Mouse (Mus musculus) midbrain, embryonic 15.5 days (tissue): ENCODE data around the gene Traf3. TPM values are rescaled to one million over a fixed set of nuclear protein-coding genes. Genes with fewer than 3 reads are reported as not detected.
A peak's percentile ranks its signal among the peaks of the same experiment; 100 is the strongest.

Experiments
- ATAC-seq: fragments of 200-750 bp; cut with Nextera tagmentation; replicated peaks from 2 replicates; pipeline ENCODE4 v1.8.0; 2017; ENCODE audit warnings: moderate TSS enrichment
- H3K27ac ChIP-seq: fragments of 300-500 bp; sonication (generic); 2 replicates; pipeline ENCODE4 v1.5.1; 2015; ENCODE audit warnings: mild to moderate bottlenecking, inconsistent platforms
- H3K27me3 ChIP-seq: fragments of 300-500 bp; sonication (generic); replicated peaks from 2 replicates; pipeline ENCODE4 v1.6.1; 2015; ENCODE audit warnings: inconsistent platforms
- H3K36me3 ChIP-seq: fragments of 300-500 bp; sonication (generic); replicated peaks from 2 replicates; pipeline ENCODE4 v1.6.1; 2015; ENCODE audit warnings: inconsistent platforms
- H3K4me1 ChIP-seq: fragments of 300-500 bp; sonication (generic); 2 replicates; pipeline ENCODE4 v1.6.1; 2015; ENCODE audit warnings: inconsistent platforms
- H3K4me2 ChIP-seq: fragments of 300-500 bp; sonication (generic); 2 replicates; pipeline ENCODE4 v1.6.1; 2015; ENCODE audit warnings: inconsistent platforms, mild to moderate bottlenecking, moderate library complexity
- H3K4me3 ChIP-seq: fragments of 300-500 bp; sonication (generic); 2 replicates; pipeline ENCODE4 v1.5.1; 2015; ENCODE audit warnings: mild to moderate bottlenecking, inconsistent platforms
- H3K9ac ChIP-seq: fragments of 300-500 bp; sonication (generic); 2 replicates; pipeline ENCODE4 v1.6.1; 2015; ENCODE audit warnings: mild to moderate bottlenecking, inconsistent platforms
- H3K9me3 ChIP-seq: fragments of 300-500 bp; sonication (generic); 2 replicates; pipeline ENCODE4 v1.6.1; 2016; ENCODE audit warnings: inconsistent platforms
- WGBS: fragments of 180-500 bp; shearing (Covaris S2); methylation state at CpG from one replicate; pipeline ENCODE4 v1.1.7; 2015; ENCODE audit warnings: mixed read lengths; 5-methylcytosine and 5-hydroxymethylcytosine counted together
- polyA plus RNA-seq: library from polyadenylated mRNA; unstranded; fragments of >200 nt; fragmentation: Nextera tagmentation; extraction: Ambion mirVana; gene quantifications from 2 replicates; pipeline ENCODE4 v1.2.1, GENCODE M21; 2015

Gene Traf3
- polyA plus RNA-seq, 1 experiment from 2014 or later = 20.8 TPM

- Histone ChIP-seq H3K4me2 (no peak overlapping the region), H3K27me3 (peaks cover 76% of the 10 kb centered on the region), H3K9me3 (no peaks in the 10 kb centered on the region), H3K4me1 (peaks cover 21% of the 10 kb centered on the region), H3K27ac (no peak overlapping the region), H3K36me3 (no peaks in the 10 kb centered on the region), H3K4me3 (no peak overlapping the region), H3K9ac (no peak overlapping the region)
- WGBS = 26% methylated on average over 8 of the region's 8 CpGs
- no peak for ATAC-seq
Measured at GRCm38 (mm10) chr12:111271966-111272365, 105.8 kb downstream of the Traf3 start.

DNA sequence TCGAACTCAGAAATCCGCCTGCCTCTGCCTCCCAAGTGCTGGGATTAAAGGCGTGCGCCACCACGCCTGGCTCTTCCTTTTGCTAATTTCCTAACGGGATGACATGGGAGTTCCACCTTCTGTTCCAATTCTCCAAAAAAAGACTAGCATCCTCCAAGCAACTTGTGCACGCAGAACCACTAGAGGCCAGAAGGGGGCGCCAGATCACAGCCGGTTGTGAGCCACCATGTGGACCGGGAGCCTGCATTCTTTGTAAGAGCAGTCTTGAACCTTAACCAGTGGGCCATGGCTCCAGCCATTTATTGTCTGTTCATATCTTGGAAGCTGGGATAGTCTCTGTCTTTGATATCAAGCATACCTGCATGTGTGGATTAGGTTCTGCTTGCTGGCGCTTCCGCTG lies 106.2 kb downstream of the Traf3 start:
- no peak for ATAC-seq
- Histone ChIP-seq H3K4me2 (no peak overlapping the region), H3K9ac (no peak overlapping the region), H3K27me3 (peaks cover 81% of the 10 kb centered on the region), H3K4me1 (peaks cover 21% of the 10 kb centered on the region), H3K9me3 (no peaks in the 10 kb centered on the region), H3K4me3 (no peak overlapping the region), H3K36me3 (no peaks in the 10 kb centered on the region), H3K27ac (no peak overlapping the region)
- 21% methylated on average over 12 of the region's 12 CpGs for WGBS

DNA sequence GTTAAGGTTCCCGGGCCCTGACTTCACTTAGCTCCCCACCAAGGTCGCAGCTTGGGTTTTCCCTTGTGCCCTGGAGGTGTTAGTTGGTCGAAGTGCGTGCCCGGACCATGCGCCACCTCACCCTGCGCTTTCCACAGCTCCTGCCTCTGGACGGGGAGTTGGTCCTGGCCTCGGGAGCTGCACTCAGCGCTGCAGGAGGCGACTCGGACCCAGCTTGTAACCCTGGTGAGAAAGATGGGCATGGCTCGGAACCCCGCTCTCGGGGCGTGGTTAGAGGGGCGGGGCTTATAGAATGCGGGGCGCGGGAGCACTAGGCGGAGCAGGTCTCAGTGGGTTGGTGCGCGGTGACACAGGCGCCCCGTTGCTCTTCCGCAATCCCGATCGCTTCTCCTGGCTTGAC lies 107.8 kb downstream of the Traf3 start:
- Histone ChIP-seq H3K36me3 (no peaks in the 10 kb centered on the region), H3K4me3 (peak overlapping the region; percentile 41), H3K4me2 (peak overlapping the region; percentile 79), H3K4me1 (peaks cover 21% of the 10 kb centered on the region), H3K27me3 (peaks cover 82% of the 10 kb centered on the region), H3K9ac (peak overlapping the region; percentile 33; the same call in 1 of the 2 replicates), H3K27ac (no peak overlapping the region), H3K9me3 (no peaks in the 10 kb centered on the region; the same call in 1 of the 2 replicates)
- 0 out of 2 replicates have a peak, but pooled peaks have one; percentile 11 for ATAC-seq
- 3% methylated on average over 28 of the region's 28 CpGs for WGBS

DNA sequence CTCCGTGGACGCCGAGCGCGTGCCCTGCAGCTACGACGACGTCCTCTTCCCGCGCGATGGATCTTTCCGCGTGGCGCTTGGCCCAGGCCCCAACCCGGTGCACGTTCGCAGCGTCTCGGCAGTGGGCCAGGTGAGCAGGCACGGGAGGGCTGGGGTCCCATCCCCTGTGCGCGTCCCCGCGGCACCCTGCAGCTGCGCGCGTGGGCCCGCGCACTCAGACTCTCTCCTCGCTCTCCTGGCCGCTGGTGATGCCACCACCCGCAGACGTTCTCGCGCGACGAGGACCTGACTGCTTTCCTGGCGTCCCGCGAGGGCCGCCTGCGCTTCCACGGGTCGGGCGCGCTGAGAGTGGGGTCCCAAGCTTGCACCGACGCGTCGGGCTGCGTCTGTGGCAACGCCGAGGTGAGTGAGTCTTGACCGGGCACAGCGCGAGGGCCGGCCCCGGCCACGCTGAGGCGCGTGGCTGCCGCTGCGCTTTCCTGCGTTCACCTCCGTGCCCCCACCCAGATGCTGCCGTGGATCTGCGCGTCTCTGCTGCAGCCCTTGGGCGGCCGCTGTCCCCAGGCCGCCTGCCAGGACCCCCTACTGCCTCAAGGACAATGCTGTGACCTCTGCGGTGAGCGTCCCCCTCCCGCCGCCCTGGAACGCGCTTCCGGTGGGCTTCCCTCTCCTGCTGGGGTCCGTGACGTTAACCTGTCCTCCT lies 108.4 kb downstream of the Traf3 start:
- H3K27ac ChIP-seq = no peak overlapping the region
- peaks cover 21% of the 10 kb centered on the region for H3K4me1 ChIP-seq
- peak overlapping the region; percentile 79 for H3K4me2 ChIP-seq
- ATAC-seq = 0 out of 2 replicates have a peak, but pooled peaks have one; percentile 41
- H3K9ac ChIP-seq = peak overlapping the region; percentile 33
- H3K36me3 ChIP-seq = no peaks in the 10 kb centered on the region
- H3K4me3 ChIP-seq = peak overlapping the region; percentile 41
- peaks cover 81% of the 10 kb centered on the region for H3K27me3 ChIP-seq
- no peaks in the 10 kb centered on the region; the same call in 1 of the 2 replicates for H3K9me3 ChIP-seq
- 2% methylated on average over 78 of the region's 80 CpGs for WGBS

DNA sequence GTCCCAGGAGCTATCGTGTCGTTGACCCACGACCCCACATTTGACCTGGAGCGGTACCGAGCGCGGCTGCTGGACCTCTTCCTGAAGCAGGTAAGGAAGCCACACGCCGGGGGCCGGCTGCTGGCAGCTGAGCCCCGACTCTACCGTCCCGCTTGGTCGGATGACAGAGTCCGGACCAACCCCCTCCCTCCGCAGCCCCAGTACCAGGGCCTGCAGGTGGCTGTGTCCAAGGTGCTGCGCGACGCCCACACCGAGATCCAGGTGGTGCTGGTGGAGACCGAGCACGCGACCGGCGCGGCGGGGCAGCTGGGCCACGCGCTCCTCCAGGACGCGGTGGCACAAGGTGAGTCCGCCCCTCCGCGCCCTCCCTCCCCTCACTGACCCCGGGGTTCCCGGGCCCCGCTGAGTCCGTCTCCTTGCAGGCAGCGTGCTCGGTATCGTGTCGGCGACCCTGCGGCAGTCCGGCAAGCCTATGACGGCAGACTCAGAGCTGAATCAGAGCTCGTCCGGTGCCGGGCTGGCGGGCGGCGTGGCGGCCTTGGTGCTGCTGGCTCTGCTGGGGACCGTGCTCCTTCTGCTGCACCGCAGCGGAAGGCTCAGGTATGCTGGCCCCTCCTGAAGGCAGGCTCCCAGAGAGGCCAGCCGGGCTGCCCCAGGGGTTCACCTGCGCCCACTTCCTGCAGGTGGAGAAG lies 109.1 kb downstream of the Traf3 start:
- 2% methylated on average over 58 of the region's 58 CpGs for WGBS
- H3K4me1 ChIP-seq = peaks cover 21% of the 10 kb centered on the region
- ATAC-seq = peak; percentile 38; the same call in 1 of the 2 replicates

DNA sequence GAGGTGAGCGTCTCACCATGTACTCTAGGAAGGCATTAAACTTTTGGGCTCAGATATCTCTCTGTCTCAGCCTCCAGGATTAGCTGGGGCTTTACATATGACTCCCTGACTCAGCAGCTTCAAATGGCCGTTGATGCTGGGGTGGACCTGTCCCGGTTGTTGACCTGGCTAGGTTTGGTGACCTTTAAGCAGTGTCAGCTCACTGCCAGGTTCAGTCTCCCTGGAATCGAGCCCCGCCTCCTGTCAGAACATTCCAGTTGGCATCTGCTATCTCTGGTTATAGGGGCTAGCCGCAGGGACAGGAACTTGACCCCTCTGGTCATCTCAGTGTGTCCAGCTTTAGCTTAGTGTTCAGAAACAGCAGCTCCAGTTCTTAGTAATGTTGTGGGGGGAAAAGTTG lies 110.2 kb downstream of the Traf3 start:
- H3K27ac ChIP-seq = no peak overlapping the region
- 55% methylated on average over 6 of the region's 6 CpGs for WGBS
- no peak overlapping the region for H3K9ac ChIP-seq
- no peaks in the 10 kb centered on the region for H3K36me3 ChIP-seq
- H3K9me3 ChIP-seq = no peaks in the 10 kb centered on the region; the same call in 1 of the 2 replicates
- no peak for ATAC-seq
- no peak overlapping the region for H3K4me2 ChIP-seq
- H3K27me3 ChIP-seq = peaks cover 64% of the 10 kb centered on the region
- H3K4me3 ChIP-seq = no peak overlapping the region
- H3K4me1 ChIP-seq = peaks cover 21% of the 10 kb centered on the region

More for the DNA sequence above, 109.1 kb downstream of the Traf3 start:
- Histone ChIP-seq H3K4me3 (peak overlapping the region; percentile 41), H3K27ac (no peak overlapping the region), H3K9me3 (no peaks in the 10 kb centered on the region; the same call in 1 of the 2 replicates), H3K36me3 (no peaks in the 10 kb centered on the region), H3K9ac (peak overlapping the region; percentile 33), H3K27me3 (peaks cover 74% of the 10 kb centered on the region), H3K4me2 (peak overlapping the region; percentile 79)

DNA sequence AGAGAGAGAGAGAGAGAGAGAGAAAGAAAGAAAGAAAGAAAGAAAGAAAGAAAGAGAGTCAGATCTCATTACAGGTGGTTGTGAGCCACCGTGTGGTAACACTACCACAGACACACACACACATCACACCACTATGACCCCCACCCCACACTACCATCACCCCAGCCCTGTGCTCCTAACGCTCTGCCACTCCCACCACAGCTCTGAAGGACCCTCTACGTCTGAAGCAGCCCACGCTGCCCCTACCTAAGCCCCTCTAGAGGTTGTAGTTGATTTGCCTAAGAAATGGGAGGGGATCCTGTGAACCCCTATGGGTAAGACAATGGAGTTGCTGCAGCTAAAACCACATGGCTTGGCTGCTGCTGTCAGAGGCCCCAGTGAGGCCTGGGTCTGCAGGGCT lies 117.4 kb downstream of the Traf3 start:
- ATAC-seq = no peak
- Histone ChIP-seq H3K36me3 (no peaks in the 10 kb centered on the region), H3K4me2 (no peak overlapping the region), H3K9ac (no peak overlapping the region), H3K27ac (no peak overlapping the region), H3K27me3 (0 out of 2 replicates have a peak, but pooled peaks cover 4% of the 10 kb centered on the region), H3K4me1 (peaks cover 10% of the 10 kb centered on the region), H3K9me3 (no peaks in the 10 kb centered on the region; the same call in 1 of the 2 replicates), H3K4me3 (no peak overlapping the region)
- 59% methylated on average over 4 of the region's 4 CpGs for WGBS

DNA sequence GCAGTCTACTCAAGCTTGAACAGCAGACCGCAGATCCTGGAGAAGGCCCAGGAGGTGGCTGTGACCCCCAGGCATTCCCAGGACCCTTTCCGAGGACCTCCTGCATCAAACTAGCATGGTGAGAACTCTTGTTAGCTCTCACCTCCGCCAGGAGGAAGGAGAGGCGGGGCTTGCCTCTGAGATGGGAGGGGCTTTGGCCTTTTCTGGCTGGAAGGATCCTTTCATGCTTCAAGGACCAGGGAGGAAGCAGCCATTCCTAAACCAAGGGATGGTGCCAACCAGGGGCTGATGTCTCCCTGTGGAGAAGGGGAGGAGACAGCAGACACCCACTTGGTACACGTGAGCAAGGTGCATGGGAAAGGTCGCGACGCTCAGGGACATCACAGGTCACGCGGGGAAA lies 118.4 kb downstream of the Traf3 start:
- WGBS = 23% methylated on average over 10 of the region's 10 CpGs
- Histone ChIP-seq H3K36me3 (no peaks in the 10 kb centered on the region), H3K4me3 (no peak overlapping the region), H3K27me3 (no peaks in the 10 kb centered on the region), H3K9ac (no peak overlapping the region), H3K4me2 (peak overlapping the region; percentile 33), H3K4me1 (peaks cover 10% of the 10 kb centered on the region), H3K27ac (no peak overlapping the region), H3K9me3 (no peaks in the 10 kb centered on the region)
- ATAC-seq = no peak

GRCm38 (mm10) chr12:111293025-111293424 lies 126.9 kb downstream of the Traf3 start:
- Histone ChIP-seq H3K27ac (no peak overlapping the region), H3K4me2 (no peak overlapping the region), H3K36me3 (peaks cover 52% of the 10 kb centered on the region), H3K27me3 (no peaks in the 10 kb centered on the region), H3K4me3 (no peak overlapping the region), H3K9me3 (no peaks in the 10 kb centered on the region), H3K9ac (no peak overlapping the region), H3K4me1 (no peaks in the 10 kb centered on the region)
- WGBS = 94% methylated on average over 12 of the region's 12 CpGs
- ATAC-seq = no peak

DNA sequence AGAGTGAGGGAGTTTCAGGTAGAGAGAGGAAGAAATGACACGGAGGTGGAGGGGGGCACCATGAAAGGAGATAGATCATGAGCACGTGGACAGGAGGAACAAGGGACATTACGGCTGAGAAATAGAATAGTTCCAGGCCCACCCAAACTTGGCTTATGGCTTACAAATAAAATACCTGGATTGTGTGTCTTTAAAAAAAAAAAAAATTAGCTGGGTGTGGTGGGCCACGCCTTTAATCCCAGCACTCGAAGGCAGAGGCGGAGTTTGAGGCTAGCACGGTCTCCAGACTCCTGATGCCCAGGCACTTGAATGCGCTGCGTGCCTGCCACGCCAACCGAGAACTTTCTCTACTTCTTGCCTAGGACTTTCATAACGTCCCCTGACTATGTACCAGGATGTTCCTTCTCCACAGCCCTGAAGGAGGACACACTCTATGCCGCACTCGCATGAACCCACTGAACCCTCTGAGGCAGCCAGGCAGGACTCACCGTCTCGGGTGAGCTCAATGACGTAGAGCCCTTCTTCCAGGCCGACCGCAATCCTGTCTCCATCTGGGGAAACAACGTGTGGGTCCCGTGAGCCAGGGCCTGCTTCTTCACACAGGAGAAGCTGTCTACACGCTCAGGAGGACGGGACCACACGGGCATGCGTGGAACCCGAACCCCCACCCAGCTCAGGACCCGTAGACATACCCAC lies 135.3 kb downstream of the Traf3 start:
- Histone ChIP-seq H3K4me1 (no peaks in the 10 kb centered on the region), H3K4me2 (no peak overlapping the region), H3K36me3 (peaks cover 84% of the 10 kb centered on the region), H3K4me3 (no peak overlapping the region), H3K9ac (no peak overlapping the region), H3K27me3 (no peaks in the 10 kb centered on the region), H3K27ac (no peak overlapping the region), H3K9me3 (no peaks in the 10 kb centered on the region)
- 94% methylated on average over 27 of the region's 27 CpGs for whole genome bisulfite sequencing
- no peak for ATAC-seq

GRCm38 (mm10) chr12:111302018-111302345 lies 135.8 kb downstream of the Traf3 start:
- Histone ChIP-seq H3K9me3 (no peaks in the 10 kb centered on the region), H3K4me1 (no peaks in the 10 kb centered on the region), H3K27me3 (no peaks in the 10 kb centered on the region), H3K9ac (no peak overlapping the region), H3K4me3 (no peak overlapping the region), H3K4me2 (no peak overlapping the region), H3K36me3 (peaks cover 87% of the 10 kb centered on the region), H3K27ac (no peak overlapping the region)
- 95% methylated on average over 14 of the region's 14 CpGs for WGBS
- ATAC-seq = no peak

- Histone ChIP-seq H3K4me2 (no peak overlapping the region), H3K4me3 (no peak overlapping the region), H3K36me3 (peaks cover 75% of the 10 kb centered on the region), H3K4me1 (no peaks in the 10 kb centered on the region), H3K27me3 (no peaks in the 10 kb centered on the region), H3K9ac (no peak overlapping the region), H3K9me3 (no peaks in the 10 kb centered on the region), H3K27ac (no peak overlapping the region)
- no peak for ATAC-seq
- 92% methylated on average over 8 of the region's 8 CpGs for WGBS
Measured at GRCm38 (mm10) chr12:111303702-111304337, 137.7 kb downstream of the Traf3 start.
